Mouse (Mus musculus) embryonic facial prominence, embryonic 15.5 days (tissue): Measurements from ENCODE around the gene Fam151a. TPM values are rescaled to one million over a fixed set of nuclear protein-coding genes. Genes with fewer than 3 reads are reported as not detected.
"Not testable (repeated sequence)": the region's sequence is repeated elsewhere in the genome, so short reads cannot be mapped to it uniquely, and the experiment has no call there.

Source experiments
- ATAC-seq: fragments of 200-750 bp; cut with Nextera tagmentation; 2 replicates; pipeline ENCODE4 v1.8.0; 2017; ENCODE audit warnings: low read depth, moderate TSS enrichment; ENCODE audit not compliant: insufficient number of reproducible peaks, low FRiP score, low TSS enrichment
- H3K27ac ChIP-seq: fragments of 300-500 bp; sonication (generic); replicated peaks from 2 replicates; pipeline ENCODE4 v1.5.1; 2015; ENCODE audit warnings: mild to moderate bottlenecking, inconsistent platforms
- H3K27me3 ChIP-seq: fragments of 300-500 bp; sonication (generic); 2 replicates; pipeline ENCODE4 v1.6.1; 2015; ENCODE audit warnings: inconsistent platforms
- H3K36me3 ChIP-seq: fragments of 300-500 bp; sonication (generic); 2 replicates; pipeline ENCODE4 v1.6.1; 2015; ENCODE audit warnings: mild to moderate bottlenecking, inconsistent platforms
- H3K4me1 ChIP-seq: fragments of 300-500 bp; sonication (generic); 2 replicates; pipeline ENCODE4 v1.6.1; 2015; ENCODE audit warnings: inconsistent platforms
- H3K4me2 ChIP-seq: fragments of 300-500 bp; sonication (generic); replicated peaks from 2 replicates; pipeline ENCODE4 v1.6.1; 2015; ENCODE audit warnings: mild to moderate bottlenecking, inconsistent platforms
- H3K4me3 ChIP-seq: fragments of 300-500 bp; sonication (generic); replicated peaks from 2 replicates; pipeline ENCODE4 v1.5.1; 2015; ENCODE audit warnings: mild to moderate bottlenecking, inconsistent platforms
- H3K9ac ChIP-seq: fragments of 300-500 bp; sonication (generic); 2 replicates; pipeline ENCODE4 v1.6.1; 2015; ENCODE audit warnings: inconsistent platforms
- H3K9me3 ChIP-seq: fragments of 300-500 bp; sonication (generic); replicated peaks from 2 replicates; pipeline ENCODE4 v1.6.1; 2016; ENCODE audit warnings: inconsistent platforms
- WGBS: fragments of 180-500 bp; shearing (Covaris S2); methylation state at CpG from one replicate; pipeline ENCODE4 v1.1.7; 2015; 5-methylcytosine and 5-hydroxymethylcytosine counted together
- polyA plus RNA-seq: library from polyadenylated mRNA; unstranded; fragments of >200 nt; fragmentation: Nextera tagmentation; extraction: Ambion mirVana; gene quantifications from 2 replicates; pipeline ENCODE4 v1.2.1, GENCODE M21; 2015

The Fam151a gene
- polyA plus RNA-seq, 1 experiment from 2014 or later, result 0.33 TPM

DNA sequence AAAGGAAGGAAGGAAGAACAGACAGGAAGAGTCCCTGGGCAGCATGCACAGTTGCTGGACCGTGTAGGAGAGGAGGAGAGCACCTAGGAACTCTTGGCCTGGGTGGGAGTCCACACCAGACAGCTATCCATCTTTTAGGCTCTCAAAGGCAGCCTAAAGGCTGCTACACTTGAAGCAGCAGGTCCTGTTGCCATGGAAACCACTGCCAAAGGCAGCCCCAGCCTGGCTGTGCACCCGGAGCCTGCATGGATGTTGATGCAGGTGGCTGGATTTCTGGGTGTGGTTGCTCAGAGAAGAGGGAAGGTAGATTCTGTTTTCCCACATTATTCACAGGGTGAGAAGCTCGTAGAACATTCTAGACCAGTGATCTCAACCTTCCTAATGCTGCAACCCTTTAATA lies 43.3 kb downstream of the Fam151a start:
- ATAC-seq, result no peak

GRCm38 (mm10) chr4:106778116-106778788 lies 44.6 kb downstream of the Fam151a start:
- no peak overlapping the region for H3K4me3 ChIP-seq
- H3K9ac ChIP-seq, result no peak overlapping the region
- H3K27me3 ChIP-seq, result no peaks in the 10 kb centered on the region
- H3K27ac ChIP-seq, result peak overlapping the region; percentile 73
- no peak overlapping the region for H3K4me2 ChIP-seq
- ATAC-seq, result peak; percentile 91
- no peaks in the 10 kb centered on the region for H3K9me3 ChIP-seq
- no peaks in the 10 kb centered on the region for H3K36me3 ChIP-seq
- 40% methylated on average over 5 of the region's 5 CpGs for WGBS
- peaks cover 40% of the 10 kb centered on the region for H3K4me1 ChIP-seq

More for the DNA sequence above, 43.3 kb downstream of the Fam151a start:
- Histone ChIP-seq H3K36me3 (no peaks in the 10 kb centered on the region), H3K4me1 (peaks cover 33% of the 10 kb centered on the region), H3K9me3 (no peaks in the 10 kb centered on the region), H3K4me2 (no peak overlapping the region), H3K4me3 (no peak overlapping the region), H3K9ac (no peak overlapping the region), H3K27me3 (no peaks in the 10 kb centered on the region), H3K27ac (no peak overlapping the region)
- WGBS, result 30% methylated on average over 3 of the region's 3 CpGs

- no peaks in the 10 kb centered on the region for H3K36me3 ChIP-seq
- H3K9me3 ChIP-seq, result no peaks in the 10 kb centered on the region
- H3K4me2 ChIP-seq, result no peak overlapping the region
- no peak overlapping the region for H3K4me3 ChIP-seq
- peaks cover 56% of the 10 kb centered on the region for H3K4me1 ChIP-seq
- no peaks in the 10 kb centered on the region for H3K27me3 ChIP-seq
- peak; percentile 55; the same call in 1 of the 2 replicates for ATAC-seq
- H3K27ac ChIP-seq, result no peak overlapping the region; the same call in 1 of the 2 replicates
- WGBS, result 36% methylated on average over 3 of the region's 3 CpGs
- no peak overlapping the region for H3K9ac ChIP-seq
Observed at GRCm38 (mm10) chr4:106780045-106780444, 46.4 kb downstream of the Fam151a start.

DNA sequence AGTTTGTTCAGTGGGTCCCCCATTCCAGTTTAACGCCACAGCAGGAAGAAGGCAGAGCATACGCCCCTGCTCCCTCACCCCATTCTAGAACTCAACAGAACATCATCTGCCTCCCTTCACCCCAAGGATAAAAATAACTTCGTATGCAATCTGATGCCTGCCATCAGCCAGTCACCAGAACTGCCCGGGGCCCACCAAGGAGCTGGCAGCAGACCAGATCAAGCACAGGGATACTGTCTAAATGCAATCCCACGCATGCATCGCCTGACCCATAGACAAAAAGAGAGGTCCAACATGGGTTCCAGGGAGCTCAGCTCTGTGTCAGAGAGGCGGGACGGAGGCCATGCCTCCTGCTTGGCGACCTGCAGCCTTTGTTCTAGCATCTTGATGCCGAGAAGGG lies 49.4 kb downstream of the Fam151a start:
- Histone ChIP-seq H3K36me3 (no peaks in the 10 kb centered on the region), H3K9ac (no peak overlapping the region), H3K9me3 (no peaks in the 10 kb centered on the region), H3K27ac (no peak overlapping the region), H3K4me1 (peaks cover 76% of the 10 kb centered on the region), H3K4me3 (no peak overlapping the region), H3K27me3 (no peaks in the 10 kb centered on the region), H3K4me2 (no peak overlapping the region)
- WGBS, result 53% methylated on average over 10 of the region's 10 CpGs
- ATAC-seq, result no peak

DNA sequence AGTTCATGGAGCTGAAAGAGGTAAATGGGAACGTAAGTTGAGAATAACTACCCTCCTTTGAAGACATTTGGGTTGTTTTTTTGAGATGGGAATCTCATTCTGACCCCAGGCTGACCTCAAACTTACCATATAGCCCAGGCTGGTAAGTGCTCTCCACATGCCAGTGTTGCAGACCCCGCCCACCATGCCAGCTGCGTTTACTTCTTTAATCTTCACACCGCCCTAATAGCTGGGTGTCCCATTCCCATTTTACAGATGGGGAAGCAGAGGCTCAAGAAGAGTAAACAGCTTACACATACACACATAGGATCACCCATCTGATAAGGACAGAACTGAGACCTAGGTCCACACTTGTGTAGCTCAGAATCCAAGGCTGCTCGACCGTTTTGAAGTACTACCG lies 51.1 kb downstream of the Fam151a start:
- ATAC-seq, result no peak
- Histone ChIP-seq H3K36me3 (no peaks in the 10 kb centered on the region), H3K4me2 (no peak overlapping the region), H3K27me3 (no peaks in the 10 kb centered on the region), H3K4me3 (no peak overlapping the region), H3K9ac (no peak overlapping the region), H3K9me3 (no peaks in the 10 kb centered on the region), H3K4me1 (peaks cover 74% of the 10 kb centered on the region), H3K27ac (peak overlapping the region; percentile 93)
- whole genome bisulfite sequencing, result 88% methylated on average over 7 of the region's 7 CpGs

- no peaks in the 10 kb centered on the region for H3K36me3 ChIP-seq
- H3K4me1 ChIP-seq, result peaks cover 72% of the 10 kb centered on the region
- H3K9me3 ChIP-seq, result no peaks in the 10 kb centered on the region
- no peak overlapping the region for H3K4me3 ChIP-seq
- no peak overlapping the region for H3K9ac ChIP-seq
- 46% methylated on average over 7 of the region's 7 CpGs for WGBS
- H3K27ac ChIP-seq, result peak overlapping the region; percentile 93
- no peak for ATAC-seq
- H3K4me2 ChIP-seq, result no peak overlapping the region
- no peaks in the 10 kb centered on the region for H3K27me3 ChIP-seq
Observed at GRCm38 (mm10) chr4:106785345-106785744, 51.7 kb downstream of the Fam151a start.

DNA sequence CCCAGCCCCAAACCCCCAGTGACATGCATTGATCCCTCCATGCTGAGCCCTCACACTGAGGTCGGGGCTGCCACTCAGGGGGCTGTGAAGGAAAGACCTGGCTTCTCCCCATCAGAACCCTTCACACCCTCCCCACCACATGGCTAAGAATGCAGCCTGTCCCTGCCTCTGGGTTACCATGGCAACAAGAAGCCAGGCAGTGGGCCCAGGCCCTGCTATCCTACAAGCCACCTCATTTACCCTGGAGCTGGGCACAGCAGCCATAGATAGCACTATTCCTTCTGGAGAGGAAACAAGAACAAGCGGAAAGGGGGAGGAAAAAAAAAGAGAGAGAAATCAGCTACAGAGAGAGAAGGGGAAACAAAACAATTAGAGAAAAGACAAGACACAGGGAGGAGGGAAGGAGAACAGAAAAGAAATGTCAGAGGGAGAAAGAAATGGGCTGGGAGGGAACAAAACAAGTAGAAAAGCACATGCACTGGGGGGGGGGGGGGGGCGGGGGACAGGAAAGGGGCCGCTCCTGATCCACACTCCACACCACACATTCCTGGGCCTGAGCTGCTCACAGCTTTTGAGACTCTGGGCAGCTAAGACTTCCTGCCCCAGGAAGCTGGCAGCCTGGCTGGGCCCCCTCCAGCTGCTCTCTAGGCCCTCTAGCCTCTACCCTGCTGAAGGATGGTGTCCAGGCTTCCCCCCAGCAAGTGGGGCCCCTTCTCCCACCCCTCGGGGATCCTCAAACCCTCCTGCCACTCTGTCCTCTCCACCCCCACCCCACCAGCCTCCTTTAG lies 52.3 kb downstream of the Fam151a start:
- no peaks in the 10 kb centered on the region for H3K36me3 ChIP-seq
- H3K27ac ChIP-seq, result peak overlapping the region; percentile 93
- ATAC-seq, result peak; percentile 82
- H3K9ac ChIP-seq, result no peak overlapping the region
- no peaks in the 10 kb centered on the region for H3K27me3 ChIP-seq
- peaks cover 69% of the 10 kb centered on the region for H3K4me1 ChIP-seq
- no peak overlapping the region for H3K4me3 ChIP-seq
- H3K9me3 ChIP-seq, result no peaks in the 10 kb centered on the region
- WGBS, result 16% methylated on average over 3 of the region's 5 CpGs
- H3K4me2 ChIP-seq, result no peak overlapping the region

- no peak overlapping the region for H3K4me3 ChIP-seq
- peak overlapping the region; percentile 93 for H3K27ac ChIP-seq
- H3K9me3 ChIP-seq, result no peaks in the 10 kb centered on the region
- no peak overlapping the region for H3K4me2 ChIP-seq
- H3K9ac ChIP-seq, result no peak overlapping the region
- no peaks in the 10 kb centered on the region for H3K36me3 ChIP-seq
- H3K4me1 ChIP-seq, result peaks cover 66% of the 10 kb centered on the region
- H3K27me3 ChIP-seq, result no peaks in the 10 kb centered on the region
- 36% methylated on average over 7 of the region's 7 CpGs for WGBS
- 0 out of 2 replicates have a peak, but pooled peaks have one; percentile 48 for ATAC-seq
Observed at GRCm38 (mm10) chr4:106787830-106788229, 54.1 kb downstream of the Fam151a start.

DNA sequence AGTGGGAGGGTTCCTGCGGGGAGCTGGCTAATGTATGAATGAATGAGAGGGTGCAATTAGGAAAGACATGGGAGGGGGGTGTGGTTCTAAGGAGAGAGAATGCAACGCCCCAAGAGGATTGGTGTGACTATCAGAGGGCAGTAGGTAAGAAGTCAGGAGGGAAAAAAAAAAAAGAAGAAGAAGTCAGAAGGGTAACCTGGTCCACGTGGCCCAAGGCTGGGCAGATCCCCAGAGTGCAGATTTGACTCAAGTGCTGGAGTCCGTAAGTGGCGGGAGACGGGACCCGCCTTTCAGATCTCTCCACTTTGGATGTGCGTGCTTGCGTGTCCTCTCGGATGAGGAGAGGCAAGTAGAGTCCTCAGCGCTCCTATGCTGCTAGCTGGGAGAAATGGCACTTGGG lies 54.9 kb downstream of the Fam151a start:
- H3K36me3 ChIP-seq, result no peaks in the 10 kb centered on the region
- 83% methylated on average over 11 of the region's 11 CpGs for WGBS
- no peak overlapping the region for H3K27ac ChIP-seq
- H3K9me3 ChIP-seq, result no peaks in the 10 kb centered on the region
- no peak overlapping the region for H3K9ac ChIP-seq
- no peak for ATAC-seq
- H3K27me3 ChIP-seq, result no peaks in the 10 kb centered on the region
- peaks cover 58% of the 10 kb centered on the region for H3K4me1 ChIP-seq
- no peak overlapping the region for H3K4me2 ChIP-seq
- no peak overlapping the region for H3K4me3 ChIP-seq

GRCm38 (mm10) chr4:106789705-106790104 lies 56.0 kb downstream of the Fam151a start:
- H3K9me3 ChIP-seq, result no peaks in the 10 kb centered on the region
- no peak overlapping the region for H3K4me3 ChIP-seq
- H3K27ac ChIP-seq, result peak overlapping the region; percentile 39
- no peak overlapping the region for H3K4me2 ChIP-seq
- no peaks in the 10 kb centered on the region for H3K27me3 ChIP-seq
- ATAC-seq, result no peak
- H3K36me3 ChIP-seq, result no peaks in the 10 kb centered on the region
- H3K4me1 ChIP-seq, result peaks cover 48% of the 10 kb centered on the region
- H3K9ac ChIP-seq, result no peak overlapping the region
- 30% methylated on average over 9 of the region's 9 CpGs for WGBS

DNA sequence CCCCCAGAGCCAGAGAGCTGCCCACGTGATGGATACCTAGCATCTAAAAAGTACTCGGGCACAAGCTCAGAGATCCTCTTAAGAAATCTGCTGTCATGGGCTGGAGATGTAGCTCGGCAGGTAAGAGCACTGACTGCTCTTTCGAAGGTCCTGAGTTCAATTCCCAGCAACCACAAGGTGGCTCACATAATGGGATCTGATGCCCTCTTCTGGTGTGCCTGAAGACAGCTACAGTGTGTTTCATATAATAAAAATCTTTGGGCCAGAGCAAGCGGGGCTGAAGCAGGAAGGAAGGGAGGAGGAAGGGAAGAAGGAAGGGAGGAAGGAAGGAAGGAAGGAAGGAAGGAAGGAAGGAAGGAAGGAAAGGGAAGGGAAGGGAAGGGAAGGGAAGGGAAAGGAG lies 56.5 kb downstream of the Fam151a start:
- H3K27me3 ChIP-seq, H3K36me3 ChIP-seq, H3K4me3 ChIP-seq, H3K9ac ChIP-seq, ATAC-seq, H3K9me3 ChIP-seq, H3K4me2 ChIP-seq: not testable (repeated sequence)
- Histone ChIP-seq H3K27ac (peak overlapping the region; percentile 39), H3K4me1 (peaks cover 44% of the 10 kb centered on the region)
- WGBS, result 82% methylated on average over 5 of the region's 5 CpGs
